Comparison of ENCODE assay signal across 9 mouse cellular contexts in the genomic region with DNA sequence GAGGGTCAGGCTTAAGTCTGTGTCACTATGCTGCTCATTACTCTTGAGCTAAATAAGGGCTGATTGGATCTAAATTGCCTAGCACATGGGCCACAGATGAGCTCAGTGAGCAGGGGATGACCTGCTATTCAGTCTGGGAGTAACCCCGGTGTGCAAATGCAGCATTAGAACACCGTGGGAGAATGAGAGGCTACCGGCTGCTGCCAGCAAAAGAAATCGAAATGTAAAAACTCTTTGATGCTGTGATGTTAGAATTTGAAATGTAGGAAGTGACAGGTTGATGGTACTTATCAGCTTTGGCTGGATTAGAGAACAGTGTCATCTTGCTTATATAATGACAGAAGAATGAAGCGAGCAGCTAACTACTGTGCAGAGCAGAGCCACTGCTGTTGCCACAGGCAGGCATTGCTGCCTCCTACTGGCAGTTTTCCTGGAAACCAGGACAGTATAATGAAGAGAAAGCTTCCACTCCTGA. TPM values are rescaled to one million over a fixed set of nuclear protein-coding genes. Genes with fewer than 3 reads are reported as not detected.
DNase-seq lines count a peak whose midpoint lies in the region; ATAC-seq and TF ChIP-seq lines count a peak whose summit lies in the region.
"Had no signal": no experiment of that assay in that cellular context is flagged by ENCODE, and none has a peak within 500 bp of the region (broad histone marks: within the 10 kb centered on the region; RNA-seq: fewer than 3 reads in every experiment).

No protein-coding gene starts in this region.

- ATAC-seq in hindbrain, embryonic 14.5 days (ENCODE audit: low FRiP score) = peak; percentile 88
- ATAC-seq in erythroblast, adult 5-6 weeks (replicated peaks; ENCODE audit: low FRiP score, poor library complexity, severe bottlenecking) = no peak

- no peaks in the 10 kb centered on the region for H3K4me1 ChIP-seq in testis, adult 2 months (ENCODE audit: control insufficient read depth, insufficient read depth, low read length)
- no peaks in the 10 kb centered on the region for H3K4me1 ChIP-seq in hindbrain, embryonic 14.5 days (replicated peaks; ENCODE audit: control insufficient read depth, insufficient read depth, low read length)
- H3K4me1 ChIP-seq: limb, embryonic 15.5 days had no signal

- no peak overlapping the region for H3K4me3 ChIP-seq in testis, adult 2 months (ENCODE audit: control insufficient read depth, low read depth, low read length)
- H3K4me3 ChIP-seq in hindbrain, embryonic 14.5 days (replicated peaks; ENCODE audit: low read length) = no peak overlapping the region
- H3K4me3 ChIP-seq: limb, embryonic 15.5 days had no signal

- TF ChIP-seq CTCF in testis, adult 2 months (IDR thresholded peaks at IDR 0.05; ENCODE audit: control insufficient read depth, insufficient read depth, insufficient replicate concordance, low read depth, low read length) = peak; percentile 20; the same call in 1 of the 2 replicates

- no peaks in the 10 kb centered on the region for H3K27me3 ChIP-seq in testis, adult 2 months (ENCODE audit: control insufficient read depth, insufficient read depth, low read length)
- no peaks in the 10 kb centered on the region for H3K27me3 ChIP-seq in hindbrain, embryonic 14.5 days (ENCODE audit: control insufficient read depth, insufficient read depth, low read length)
- H3K27me3 ChIP-seq: limb, embryonic 15.5 days had no signal

- DNase-seq in testis, postnatal 14 days (ENCODE audit: low spot score) = no peak
- DNase-seq in cerebellum, postnatal 36 days = peak; percentile 57 to 58
- DNase-seq in hindbrain, embryonic 14.5 days (ENCODE audit: low spot score) = peak; percentile 71
- DNase-seq in layer of hippocampus, postnatal 14 days (ENCODE audit: low spot score in 2 of 2) = peak; percentile 50 to 78
- peak; percentile 14 for DNase-seq in neural tube, embryonic 10.5 days (ENCODE audit: extremely low spot score, low spot score)
- no peak for DNase-seq in heart, adult 11 months

- H3K36me3 ChIP-seq in testis, adult 2 months (ENCODE audit: control insufficient read depth, insufficient read depth, low read length) = no peaks in the 10 kb centered on the region
- H3K36me3 ChIP-seq in hindbrain, embryonic 14.5 days (replicated peaks; ENCODE audit: control insufficient read depth, insufficient read depth) = no peaks in the 10 kb centered on the region
- H3K36me3 ChIP-seq: limb, embryonic 15.5 days had no signal

- WGBS in hindbrain, embryonic 14.5 days = 20% methylated on average over 5 of the region's 5 CpGs

- TF ChIP-seq POLR2A in testis, adult 2 months (IDR thresholded peaks at IDR 0.05; ENCODE audit: control insufficient read depth, low read depth, low read length) = no peak

- no peak overlapping the region for H3K27ac ChIP-seq in testis, adult 2 months (ENCODE audit: control insufficient read depth, insufficient read depth, low read depth, low read length)
- H3K27ac ChIP-seq in hindbrain, embryonic 14.5 days = no peak overlapping the region
- H3K27ac ChIP-seq: limb, embryonic 15.5 days had no signal

- H3K9me3 ChIP-seq in hindbrain, embryonic 14.5 days (ENCODE audit: control insufficient read depth, low read length) = no peaks in the 10 kb centered on the region
- H3K9me3 ChIP-seq: limb, embryonic 15.5 days had no signal

- peak overlapping the region; percentile 26; the same call in 1 of the 2 replicates for H3K4me2 ChIP-seq in hindbrain, embryonic 14.5 days (replicated peaks)
- H3K4me2 ChIP-seq: limb, embryonic 15.5 days had no signal

- H3K9ac ChIP-seq in hindbrain, embryonic 14.5 days = no peak overlapping the region
- H3K9ac ChIP-seq: limb, embryonic 15.5 days had no signal

RNA-seq across cellular contexts. Expression of gene Mms22l, which starts 48.5 kb away (rescaled TPM):
- polyA plus RNA-seq in testis, adult 2 months (2012; rRNA removed) = 5.1 and 6.9 TPM in 2 replicates
- 6.8 and 6.9 TPM in 2 replicates for polyA plus RNA-seq in hindbrain, embryonic 14.5 days (2014; fragmentation: Nextera tagmentation; extraction: Ambion mirVana)
- total RNA-seq in layer of hippocampus, postnatal 14 days (2021) = 1 to 10 TPM; 1.2 to 1.9 TPM
- total RNA-seq in erythroblast, adult 5-6 weeks (2015; ENCODE audit: low replicate concordance) = 20.9 and 21.5 TPM in 2 replicates
- total RNA-seq in erythroblast, adult 5-6 weeks (2017; ENCODE audit: low replicate concordance) = 21.0 and 27.6 TPM in 2 replicates

Comparison
In these comparisons a context has a peak if more than half of its experiments do, and no peak if none do; other contexts are left out.
1. DNase-seq: peak in cerebellum, postnatal 36 days (2 of 2), hindbrain, embryonic 14.5 days (single experiment), layer of hippocampus, postnatal 14 days (2 of 2) and neural tube, embryonic 10.5 days (single experiment); none in testis, postnatal 14 days (single experiment) and heart, adult 11 months (single experiment).
2. RNA of gene Mms22l, which starts 48.5 kb away (total RNA-seq): 20.9 to 27.6 TPM in erythroblast, adult 5-6 weeks; 1.2 to 1.9 TPM in layer of hippocampus, postnatal 14 days; every median in the first group is over 4 times any median in the second.